Mouse (Mus musculus) midbrain, postnatal 0 days (tissue): ENCODE measurements around the gene Grcc10. TPM values are rescaled to one million over a fixed set of nuclear protein-coding genes. Genes with fewer than 3 reads are reported as not detected.
A peak's percentile ranks its signal among the peaks of the same experiment; 100 is the strongest.

Experiments
- ATAC-seq: fragments of 200-750 bp; cut with Nextera tagmentation; 2 replicates; pipeline ENCODE4 v1.8.0; 2017; ENCODE audit warnings: moderate number of reproducible peaks, mild to moderate bottlenecking, moderate TSS enrichment, moderate library complexity; ENCODE audit not compliant: low FRiP score
- DNase-seq: peaks from one replicate; pipeline ENCODE4 v3.0.0-alpha.2; 2015; ENCODE audit warnings: low spot score
- H3K27ac ChIP-seq: fragments of 300-500 bp; sonication (generic); 2 replicates; pipeline ENCODE4 v1.5.1; 2014; ENCODE audit warnings: low read depth, mild to moderate bottlenecking, low read length, mixed read lengths
- H3K27me3 ChIP-seq: fragments of 300-500 bp; sonication (generic); 2 replicates; pipeline ENCODE4 v1.6.1; 2014; ENCODE audit warnings: low read length, control low read depth, mixed read lengths; ENCODE audit not compliant: insufficient read depth
- H3K36me3 ChIP-seq: fragments of 300-500 bp; sonication (generic); 2 replicates; pipeline ENCODE4 v1.6.1; 2014; ENCODE audit warnings: low read length, control low read depth, mixed read lengths; ENCODE audit not compliant: insufficient read depth
- H3K4me1 ChIP-seq: fragments of 300-500 bp; sonication (generic); 2 replicates; pipeline ENCODE4 v1.6.1; 2014; ENCODE audit warnings: mild to moderate bottlenecking, control low read depth, antibody characterized with exemption, low read length, mixed read lengths; ENCODE audit not compliant: insufficient read depth
- H3K4me2 ChIP-seq: fragments of 300-500 bp; sonication (generic); 2 replicates; pipeline ENCODE4 v1.6.1; 2014; ENCODE audit warnings: low read depth, mild to moderate bottlenecking, low read length, mixed read lengths; ENCODE audit not compliant: poor library complexity, severe bottlenecking
- H3K4me3 ChIP-seq: fragments of 300-500 bp; sonication (generic); 2 replicates; pipeline ENCODE4 v1.5.1; 2014; ENCODE audit warnings: low read depth, mild to moderate bottlenecking, low read length, moderate library complexity
- H3K9ac ChIP-seq: fragments of 300-500 bp; sonication (generic); replicated peaks from 2 replicates; pipeline ENCODE4 v1.6.1; 2014; ENCODE audit warnings: mild to moderate bottlenecking, low read length, moderate library complexity, mixed read lengths; ENCODE audit not compliant: poor library complexity, severe bottlenecking
- H3K9me3 ChIP-seq: fragments of 300-500 bp; sonication (generic); 2 replicates; pipeline ENCODE4 v1.6.1; 2016; ENCODE audit warnings: low read length, control low read depth
- CTCF ChIP-seq: IDR thresholded peaks from 2 replicates; pipeline ENCODE4 v1.5.1; 2016; ENCODE audit warnings: antibody characterized with exemption, mild to moderate bottlenecking
- WGBS: fragments of 180-500 bp; shearing (Covaris S2); extraction: QIAGEN DNeasy Blood & Tissue Kit; methylation state at CpG from one replicate; pipeline ENCODE4 v1.1.7; 2014; 5-methylcytosine and 5-hydroxymethylcytosine counted together
- microRNA counts: library from miRNA; unstranded; fragments of <30 nt; microRNA quantifications from one replicate; lab custom pipeline; 2015
- microRNA-seq: library from miRNA; unstranded; fragments of <30 nt; microRNA quantifications from one replicate; pipeline ENCODE4, GENCODE M21; 2016; ENCODE audit warnings: borderline number of aligned reads
- polyA plus RNA-seq: library from polyadenylated mRNA; unstranded; fragments of >200 nt; fragmentation: Nextera tagmentation; extraction: Ambion mirVana; gene quantifications from 2 replicates; pipeline ENCODE4 v1.2.1, GENCODE M21; 2015
- total RNA-seq: library from RNA; depleted of rRNA; stranded (reverse); fragments of >200 nt; gene quantifications from 2 replicates; pipeline ENCODE4 v1.2.3, GENCODE M21; 2014; rRNA removed

The Grcc10 gene
- total and polyA plus RNA-seq, 2 experiments from 2014 or later, result 244 to 710 TPM

GRCm38 (mm10) chr6:124698751-124699150 lies 42.4 kb downstream of the Grcc10 start:
- Histone ChIP-seq H3K9me3 (no peaks in the 10 kb centered on the region), H3K4me2 (no peak overlapping the region), H3K9ac (no peak overlapping the region), H3K4me3 (no peak overlapping the region), H3K27ac (no peak overlapping the region), H3K36me3 (peaks cover 32% of the 10 kb centered on the region), H3K27me3 (no peaks in the 10 kb centered on the region), H3K4me1 (0 out of 2 replicates have a peak, but pooled peaks cover 3% of the 10 kb centered on the region)
- ATAC-seq (no peak), DNase-seq (no peak)
- no peak for TF ChIP-seq CTCF
- 90% methylated on average over 6 of the region's 6 CpGs for WGBS

DNA sequence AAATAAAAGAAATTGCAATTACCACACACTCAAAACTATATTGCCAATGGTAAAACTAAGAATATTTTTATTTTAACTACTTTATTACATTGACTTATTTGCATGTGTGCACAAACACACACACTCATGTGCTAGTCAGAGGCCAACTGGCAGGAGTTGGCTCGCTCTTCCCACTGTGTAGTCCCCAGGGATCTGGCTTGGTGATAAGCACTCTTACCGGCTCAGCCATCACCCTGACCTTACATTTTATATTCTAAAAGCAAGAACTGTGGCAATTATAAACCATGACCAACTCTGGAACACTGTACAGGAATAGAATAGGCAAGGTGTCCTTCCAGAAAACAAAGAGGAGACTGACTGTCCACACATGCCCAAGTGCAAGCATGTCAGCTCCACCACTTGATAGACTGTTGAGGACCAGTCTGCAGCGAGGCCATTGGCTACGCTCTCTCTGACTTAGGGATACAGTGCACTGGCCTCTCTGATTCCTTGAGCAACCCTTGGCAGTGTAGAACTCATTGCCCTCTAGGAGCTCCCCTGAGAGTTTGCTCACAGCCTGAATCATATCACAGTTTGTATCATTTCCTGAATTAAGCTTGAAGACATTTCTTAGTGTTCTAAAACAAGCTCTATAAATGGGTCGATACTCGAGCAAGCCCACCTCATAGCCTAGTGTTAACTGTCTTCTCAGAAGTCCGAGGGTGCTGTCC lies 44.6 kb downstream of the Grcc10 start:
- Histone ChIP-seq H3K4me3 (no peak overlapping the region), H3K27me3 (no peaks in the 10 kb centered on the region), H3K4me2 (no peak overlapping the region), H3K9me3 (no peaks in the 10 kb centered on the region), H3K36me3 (peaks cover 15% of the 10 kb centered on the region), H3K27ac (no peak overlapping the region), H3K9ac (no peak overlapping the region), H3K4me1 (0 out of 2 replicates have a peak, but pooled peaks cover 3% of the 10 kb centered on the region)
- no peak for ATAC-seq
- DNase-seq, result no peak
- no peak for TF ChIP-seq CTCF
- WGBS, result 91% methylated on average over 7 of the region's 7 CpGs

DNA sequence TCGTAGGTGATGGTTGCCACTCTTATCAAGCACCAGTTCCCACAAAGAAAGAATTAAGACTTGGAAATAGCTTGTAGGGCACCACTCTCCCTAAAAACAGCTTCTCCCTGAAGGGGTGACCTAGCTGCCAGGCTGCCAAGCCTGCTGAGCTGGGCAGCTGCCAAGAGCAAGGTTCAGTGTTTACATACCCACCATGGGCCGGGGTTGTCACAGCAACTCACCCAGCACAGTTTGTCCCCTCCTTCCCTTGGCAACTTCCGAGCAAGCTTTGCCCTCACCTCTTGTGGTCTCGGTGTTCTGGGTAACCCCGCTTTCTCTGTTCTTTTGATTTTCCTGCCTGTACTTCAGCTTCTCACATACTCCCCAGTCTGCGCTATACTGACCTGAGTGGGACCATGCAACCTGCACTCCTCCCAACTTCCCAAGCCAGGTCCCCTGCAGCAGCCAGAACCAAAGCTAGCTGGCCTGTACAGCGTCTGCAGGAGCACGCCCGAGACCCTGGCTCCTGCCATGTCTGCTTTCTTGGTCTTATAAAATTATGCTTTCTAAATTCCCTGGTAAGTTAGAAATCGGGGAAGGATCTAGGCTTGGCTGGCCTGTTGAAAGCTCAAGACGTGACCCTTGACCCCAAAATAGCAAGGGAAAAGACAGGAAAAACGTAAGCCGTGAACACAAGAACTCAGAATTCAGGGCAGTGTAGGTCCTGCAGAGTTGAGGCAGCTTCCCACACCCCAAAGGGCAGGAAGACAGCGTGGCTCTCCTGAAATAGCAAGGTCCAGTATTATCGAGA lies 46.8 kb downstream of the Grcc10 start:
- no peak for TF ChIP-seq CTCF
- no peak overlapping the region for H3K9ac ChIP-seq
- ATAC-seq, result peak; percentile 57; the same call in 1 of the 2 replicates
- no peaks in the 10 kb centered on the region for H3K27me3 ChIP-seq
- WGBS, result 75% methylated on average over 15 of the region's 15 CpGs
- DNase-seq, result peak; percentile 76
- H3K4me3 ChIP-seq, result no peak overlapping the region
- H3K4me1 ChIP-seq, result 0 out of 2 replicates have a peak, but pooled peaks cover 3% of the 10 kb centered on the region
- peaks cover 7% of the 10 kb centered on the region; the same call in 1 of the 2 replicates for H3K36me3 ChIP-seq
- no peaks in the 10 kb centered on the region for H3K9me3 ChIP-seq
- no peak overlapping the region; the same call in 1 of the 2 replicates for H3K27ac ChIP-seq
- no peak overlapping the region for H3K4me2 ChIP-seq

- Histone ChIP-seq H3K4me1 (0 out of 2 replicates have a peak, but pooled peaks cover 3% of the 10 kb centered on the region), H3K9ac (no peak overlapping the region), H3K4me2 (no peak overlapping the region), H3K4me3 (no peak overlapping the region), H3K27ac (no peak overlapping the region), H3K36me3 (no peaks in the 10 kb centered on the region), H3K27me3 (no peaks in the 10 kb centered on the region), H3K9me3 (no peaks in the 10 kb centered on the region)
- no peak for TF ChIP-seq CTCF
- no peak for DNase-seq
- ATAC-seq, result no peak
- WGBS, result 79% methylated on average over 15 of the region's 15 CpGs
Measured at GRCm38 (mm10) chr6:124693243-124693981, 47.8 kb downstream of the Grcc10 start.

DNA sequence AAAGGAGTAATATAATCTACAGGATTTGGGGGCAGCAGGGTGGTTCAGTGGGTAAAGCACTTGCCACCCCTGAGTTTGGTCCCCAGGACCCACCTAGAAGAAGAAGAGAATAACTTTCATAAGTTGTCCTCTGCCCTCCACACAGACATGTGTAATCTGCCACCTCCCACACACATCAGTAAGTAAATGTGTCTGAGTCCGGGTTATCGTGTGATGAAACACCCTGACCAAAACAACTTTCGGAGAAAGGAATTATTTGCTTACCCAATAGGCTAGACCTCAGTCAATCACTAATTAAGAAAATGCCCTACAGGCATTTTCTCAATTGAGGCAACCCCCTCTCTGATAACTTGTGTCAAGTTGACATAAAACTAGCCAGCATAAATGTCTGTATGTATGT lies 50.7 kb downstream of the Grcc10 start:
- DNase-seq (no peak), ATAC-seq (no peak)
- TF ChIP-seq CTCF, result no peak
- Histone ChIP-seq H3K4me1 (0 out of 2 replicates have a peak, but pooled peaks cover 3% of the 10 kb centered on the region), H3K36me3 (no peaks in the 10 kb centered on the region), H3K9ac (no peak overlapping the region), H3K27me3 (no peaks in the 10 kb centered on the region), H3K9me3 (no peaks in the 10 kb centered on the region), H3K4me3 (no peak overlapping the region), H3K4me2 (no peak overlapping the region), H3K27ac (no peak overlapping the region)
- WGBS, result 99% methylated on average over 3 of the region's 3 CpGs

MicroRNAs encoded within 50 kb of the gene (microRNA counts, 519-probe panel; counts per million panel counts)
- microRNA mmu-miR-141 (lab: Ali Mortazavi, UCI) (528 counts per million, percentile 58 among the panel's probes with 10 or more counts), microRNA mmu-miR-200c (lab: Ali Mortazavi, UCI) (528 counts per million, percentile 58 among the panel's probes with 10 or more counts)

Small RNA genes lying within 50 kb of the gene (microRNA-seq; reads per million reads assigned to microRNA genes)
- gene Mir141, result 21.4 reads per million, percentile 29 among the genes with 10 or more reads in this experiment
- 131 reads per million, percentile 48 among the genes with 10 or more reads in this experiment for gene Mir200c

Other genes with a start within 250 kb of the Grcc10 start
- 0.19 TPM in 1 of 2 replicates, not detected in the other for gene C1rl, start 248.3 kb downstream of the Grcc10 start, total RNA-seq
- 0.16 and 0.35 TPM in 2 replicates for gene C1rl, start 248.3 kb downstream of the Grcc10 start, polyA plus RNA-seq
- 0.24 and 0.49 TPM in 2 replicates for gene C1ra, start 229.0 kb downstream of the Grcc10 start, total RNA-seq
- gene C1ra, start 229.0 kb downstream of the Grcc10 start, polyA plus RNA-seq, result 0.42 and 0.54 TPM in 2 replicates
- 0.28 and 0.33 TPM in 2 replicates for gene C1s1, start 199.0 kb downstream of the Grcc10 start, total RNA-seq
- gene C1s1, start 199.0 kb downstream of the Grcc10 start, polyA plus RNA-seq, result 0.48 and 0.83 TPM in 2 replicates
- gene C1rb, start 171.1 kb downstream of the Grcc10 start, total RNA-seq, result not detected in 2 replicates
- gene C1rb, start 171.1 kb downstream of the Grcc10 start, polyA plus RNA-seq, result not detected in 2 replicates
- 0.09 TPM in 1 of 2 replicates, not detected in the other for gene C1s2, start 105.3 kb downstream of the Grcc10 start, total RNA-seq
- gene C1s2, start 105.3 kb downstream of the Grcc10 start, polyA plus RNA-seq, result 0.13 and 0.21 TPM in 2 replicates
- gene Lpcat3, start 78.3 kb downstream of the Grcc10 start, total RNA-seq, result 31.4 and 35.0 TPM in 2 replicates
- 40.0 and 43.2 TPM in 2 replicates for gene Lpcat3, start 78.3 kb downstream of the Grcc10 start, polyA plus RNA-seq
- 75.6 and 99.9 TPM in 2 replicates for gene Emg1, start 29.2 kb downstream of the Grcc10 start, total RNA-seq
- gene Emg1, start 29.2 kb downstream of the Grcc10 start, polyA plus RNA-seq, result 87.2 and 89.8 TPM in 2 replicates
- gene Phb2, start 29.0 kb downstream of the Grcc10 start, total RNA-seq, result 197 and 230 TPM in 2 replicates
- 265 and 269 TPM in 2 replicates for gene Phb2, start 29.0 kb downstream of the Grcc10 start, polyA plus RNA-seq
- gene Ptpn6, start 2.7 kb downstream of the Grcc10 start, total RNA-seq, result 2.3 and 3.4 TPM in 2 replicates
- 3.2 and 4.0 TPM in 2 replicates for gene Ptpn6, start 2.7 kb downstream of the Grcc10 start, polyA plus RNA-seq
- gene Gm45234, start 14.6 kb upstream of the Grcc10 start, total RNA-seq, result not detected in 2 replicates
- not detected in 2 replicates for gene Gm45234, start 14.6 kb upstream of the Grcc10 start, polyA plus RNA-seq
- gene Atn1, start 15.2 kb upstream of the Grcc10 start, total RNA-seq, result 30.7 and 38.0 TPM in 2 replicates
- 25.5 and 30.4 TPM in 2 replicates for gene Atn1, start 15.2 kb upstream of the Grcc10 start, polyA plus RNA-seq
- 221 and 267 TPM in 2 replicates for gene Eno2, start 28.3 kb upstream of the Grcc10 start, total RNA-seq
- gene Eno2, start 28.3 kb upstream of the Grcc10 start, polyA plus RNA-seq, result 175 and 189 TPM in 2 replicates
- 12.7 and 12.8 TPM in 2 replicates for gene Lrrc23, start 38.4 kb upstream of the Grcc10 start, total RNA-seq
- gene Lrrc23, start 38.4 kb upstream of the Grcc10 start, polyA plus RNA-seq, result 6.1 and 9.0 TPM in 2 replicates
- 5.9 and 9.3 TPM in 2 replicates for gene Spsb2, start 67.3 kb upstream of the Grcc10 start, total RNA-seq
- gene Spsb2, start 67.3 kb upstream of the Grcc10 start, polyA plus RNA-seq, result 10.2 and 10.9 TPM in 2 replicates
- gene Tpi1, start 72.9 kb upstream of the Grcc10 start, total RNA-seq, result 392 and 419 TPM in 2 replicates
- 415 and 480 TPM in 2 replicates for gene Tpi1, start 72.9 kb upstream of the Grcc10 start, polyA plus RNA-seq
- 218 and 219 TPM in 2 replicates for gene Usp5, start 88.1 kb upstream of the Grcc10 start, total RNA-seq
- gene Usp5, start 88.1 kb upstream of the Grcc10 start, polyA plus RNA-seq, result 201 and 214 TPM in 2 replicates
- gene Cdca3, start 88.2 kb upstream of the Grcc10 start, total RNA-seq, result 9.4 and 16.7 TPM in 2 replicates
- gene Cdca3, start 88.2 kb upstream of the Grcc10 start, polyA plus RNA-seq, result 15.0 and 16.0 TPM in 2 replicates
- 0.52 and 0.66 TPM in 2 replicates for gene Gnb3, start 98.9 kb upstream of the Grcc10 start, total RNA-seq
- 0.23 and 1.1 TPM in 2 replicates for gene Gnb3, start 98.9 kb upstream of the Grcc10 start, polyA plus RNA-seq
- gene P3h3, start 116.4 kb upstream of the Grcc10 start, total RNA-seq, result 67.4 and 74.4 TPM in 2 replicates
- 9.8 and 11.2 TPM in 2 replicates for gene P3h3, start 116.4 kb upstream of the Grcc10 start, polyA plus RNA-seq
- gene Gpr162, start 122.6 kb upstream of the Grcc10 start, total RNA-seq, result 198 and 225 TPM in 2 replicates
- 38.3 and 39.3 TPM in 2 replicates for gene Gpr162, start 122.6 kb upstream of the Grcc10 start, polyA plus RNA-seq
- 0.19 and 2.8 TPM in 2 replicates for gene Cd4, start 146.8 kb upstream of the Grcc10 start, total RNA-seq
- 0.25 and 0.58 TPM in 2 replicates for gene Cd4, start 146.8 kb upstream of the Grcc10 start, polyA plus RNA-seq
- 1.1 and 2.1 TPM in 2 replicates for gene Lag3, start 170.3 kb upstream of the Grcc10 start, total RNA-seq
- gene Lag3, start 170.3 kb upstream of the Grcc10 start, polyA plus RNA-seq, result 2.8 and 3.5 TPM in 2 replicates
- gene Ptms, start 178.7 kb upstream of the Grcc10 start, total RNA-seq, result 814 and 944 TPM in 2 replicates
- gene Ptms, start 178.7 kb upstream of the Grcc10 start, polyA plus RNA-seq, result 810 TPM in 2 replicates
- 512 and 647 TPM in 2 replicates for gene Mlf2, start 190.0 kb upstream of the Grcc10 start, total RNA-seq
- 628 and 643 TPM in 2 replicates for gene Mlf2, start 190.0 kb upstream of the Grcc10 start, polyA plus RNA-seq
- gene Cops7a, start 224.2 kb upstream of the Grcc10 start, total RNA-seq, result 108 and 131 TPM in 2 replicates
- 92.3 and 97.1 TPM in 2 replicates for gene Cops7a, start 224.2 kb upstream of the Grcc10 start, polyA plus RNA-seq